ENCODE assay signal across 8 mouse cellular contexts in genomic region chr4:59807521-59807920, GRCm38 (mm10). TPM values are rescaled to one million over a fixed set of nuclear protein-coding genes. Genes with fewer than 3 reads are reported as not detected.
DNase-seq lines count a peak whose midpoint lies in the region; ATAC-seq and TF ChIP-seq lines count a peak whose summit lies in the region.

No protein-coding gene starts in this region.

- H3K36me3 ChIP-seq in limb, embryonic 12.5 days: no peaks in the 10 kb centered on the region
- H3K36me3 ChIP-seq in limb, embryonic 10.5 days: no peaks in the 10 kb centered on the region
- H3K36me3 ChIP-seq in hindbrain, embryonic 13.5 days: no peaks in the 10 kb centered on the region
- no peaks in the 10 kb centered on the region for H3K36me3 ChIP-seq in midbrain, postnatal 0 days (ENCODE audit: insufficient read depth, low read length)

- no peaks in the 10 kb centered on the region for H3K9me3 ChIP-seq in limb, embryonic 12.5 days
- no peaks in the 10 kb centered on the region for H3K9me3 ChIP-seq in limb, embryonic 10.5 days (replicated peaks)
- no peaks in the 10 kb centered on the region for H3K9me3 ChIP-seq in hindbrain, embryonic 13.5 days
- no peaks in the 10 kb centered on the region for H3K9me3 ChIP-seq in midbrain, postnatal 0 days (ENCODE audit: low read length)

- TF ChIP-seq CTCF in midbrain, postnatal 0 days (IDR thresholded peaks at IDR 0.05): no peak

- H3K4me2 ChIP-seq in limb, embryonic 12.5 days: peak overlapping the region; percentile 98; the same call in 1 of the 2 replicates
- H3K4me2 ChIP-seq in hindbrain, embryonic 13.5 days: peak overlapping the region; percentile 91
- H3K4me2 ChIP-seq in midbrain, postnatal 0 days (ENCODE audit: low read depth, low read length, poor library complexity, severe bottlenecking): peak overlapping the region; percentile 87

- WGBS in limb, embryonic 12.5 days: 69% methylated on average over 2 of the region's 2 CpGs
- WGBS in limb, embryonic 10.5 days: 63% methylated on average over 2 of the region's 2 CpGs
- WGBS in hindbrain, embryonic 13.5 days: 74% methylated on average over 2 of the region's 2 CpGs
- whole genome bisulfite sequencing in midbrain, postnatal 0 days: 56% methylated on average over 2 of the region's 2 CpGs

- H3K27ac ChIP-seq in limb, embryonic 12.5 days: no peak overlapping the region
- no peak overlapping the region for H3K27ac ChIP-seq in limb, embryonic 10.5 days
- H3K27ac ChIP-seq in hindbrain, embryonic 13.5 days: no peak overlapping the region
- no peak overlapping the region for H3K27ac ChIP-seq in midbrain, postnatal 0 days (ENCODE audit: low read depth, low read length)

- peaks cover 8% of the 10 kb centered on the region for H3K4me1 ChIP-seq in limb, embryonic 12.5 days (replicated peaks)
- peaks cover 14% of the 10 kb centered on the region for H3K4me1 ChIP-seq in limb, embryonic 10.5 days
- peaks cover 32% of the 10 kb centered on the region for H3K4me1 ChIP-seq in hindbrain, embryonic 13.5 days (replicated peaks)
- H3K4me1 ChIP-seq in midbrain, postnatal 0 days (ENCODE audit: insufficient read depth, low read length): peaks cover 3% of the 10 kb centered on the region; the same call in 1 of the 2 replicates

- H3K4me3 ChIP-seq in limb, embryonic 12.5 days (replicated peaks): no peak overlapping the region
- H3K4me3 ChIP-seq in limb, embryonic 10.5 days: no peak overlapping the region
- peak overlapping the region; percentile 93 for H3K4me3 ChIP-seq in hindbrain, embryonic 13.5 days
- H3K4me3 ChIP-seq in midbrain, postnatal 0 days (ENCODE audit: low read depth, low read length): peak overlapping the region; percentile 97

- peak; percentile 35 for DNase-seq in cerebellum, adult 9-11 months
- DNase-seq in limb, embryonic 10.5 days (ENCODE audit: low spot score): no peak
- DNase-seq in midbrain, postnatal 0 days (ENCODE audit: low spot score): no peak
- DNase-seq in right cerebral cortex, adult 2 months (ENCODE audit: low spot score in 2 of 2): no peak
- no peak for DNase-seq in testis, postnatal 14 days (ENCODE audit: low spot score)

- no peaks in the 10 kb centered on the region for H3K27me3 ChIP-seq in limb, embryonic 12.5 days
- no peaks in the 10 kb centered on the region for H3K27me3 ChIP-seq in limb, embryonic 10.5 days (ENCODE audit: low read depth, poor library complexity, severe bottlenecking)
- no peaks in the 10 kb centered on the region for H3K27me3 ChIP-seq in hindbrain, embryonic 13.5 days
- no peaks in the 10 kb centered on the region for H3K27me3 ChIP-seq in midbrain, postnatal 0 days (ENCODE audit: insufficient read depth, low read length)

- ATAC-seq in cerebellum, adult (ENCODE audit: insufficient number of reproducible peaks, low FRiP score, low TSS enrichment): no peak
- ATAC-seq in limb, embryonic 12.5 days (ENCODE audit: insufficient number of reproducible peaks, insufficient read depth, low FRiP score, low TSS enrichment, low read depth): no peak
- ATAC-seq in hindbrain, embryonic 13.5 days (ENCODE audit: low FRiP score): no peak
- no peak for ATAC-seq in midbrain, postnatal 0 days (ENCODE audit: low FRiP score)

- no peak overlapping the region for H3K9ac ChIP-seq in limb, embryonic 12.5 days (replicated peaks)
- peak overlapping the region; percentile 19; the same call in 1 of the 2 replicates for H3K9ac ChIP-seq in hindbrain, embryonic 13.5 days
- H3K9ac ChIP-seq in midbrain, postnatal 0 days (replicated peaks; ENCODE audit: low read length, poor library complexity, severe bottlenecking): no peak overlapping the region; the same call in 1 of the 2 replicates

RNA-seq across cellular contexts. Expression of gene Snx30, which starts 1.9 kb away (rescaled TPM):
- polyA plus RNA-seq in limb, embryonic 12.5 days (2016; fragmentation: Nextera tagmentation; extraction: Ambion mirVana): 8.5 and 8.6 TPM in 2 replicates
- 5.3 and 5.9 TPM in 2 replicates for polyA plus RNA-seq in limb, embryonic 10.5 days (2016; fragmentation: Nextera tagmentation; extraction: Ambion mirVana)
- polyA plus RNA-seq in hindbrain, embryonic 13.5 days (2015; fragmentation: Nextera tagmentation; extraction: Ambion mirVana): 14.2 and 14.8 TPM in 2 replicates
- total RNA-seq in midbrain, postnatal 0 days (2014; rRNA removed): 37.8 and 39.6 TPM in 2 replicates
- 18.1 and 21.7 TPM in 2 replicates for polyA plus RNA-seq in midbrain, postnatal 0 days (2015; fragmentation: Nextera tagmentation; extraction: Ambion mirVana)

RNA-seq across cellular contexts. Expression of gene Inip, which starts 6.1 kb away (rescaled TPM):
- 77.5 and 78.5 TPM in 2 replicates for polyA plus RNA-seq in limb, embryonic 12.5 days (2016; fragmentation: Nextera tagmentation; extraction: Ambion mirVana)
- polyA plus RNA-seq in limb, embryonic 10.5 days (2016; fragmentation: Nextera tagmentation; extraction: Ambion mirVana): 84.8 and 88.9 TPM in 2 replicates
- 69.3 and 70.9 TPM in 2 replicates for polyA plus RNA-seq in hindbrain, embryonic 13.5 days (2015; fragmentation: Nextera tagmentation; extraction: Ambion mirVana)
- 20.8 and 26.8 TPM in 2 replicates for total RNA-seq in midbrain, postnatal 0 days (2014; rRNA removed)
- 33.0 and 35.8 TPM in 2 replicates for polyA plus RNA-seq in midbrain, postnatal 0 days (2015; fragmentation: Nextera tagmentation; extraction: Ambion mirVana)

Comparison
In these comparisons a context has a peak if more than half of its experiments do, and no peak if none do; other contexts are left out.
1. H3K4me3 ChIP-seq: peak in hindbrain, embryonic 13.5 days (single experiment) and midbrain, postnatal 0 days (single experiment); none in limb, embryonic 12.5 days (single experiment) and limb, embryonic 10.5 days (single experiment).
2. Peak in every context shown above with its lines, with median percentiles within 50 percentile points of each other: H3K4me2 ChIP-seq.